Mouse (Mus musculus) regulatory T cell (primary cell): ENCODE results near the gene Ak1.

ENCODE experiments used
- in situ Hi-C: fragments of 300-600 bp; cut with MboI, MseI; formaldehyde crosslinking; loops from one replicate; pipeline ENCODE4 v1.15.1; 2025; ENCODE audit warnings: high pct_unique_total_duplicates

Ak1 gene

DNA sequence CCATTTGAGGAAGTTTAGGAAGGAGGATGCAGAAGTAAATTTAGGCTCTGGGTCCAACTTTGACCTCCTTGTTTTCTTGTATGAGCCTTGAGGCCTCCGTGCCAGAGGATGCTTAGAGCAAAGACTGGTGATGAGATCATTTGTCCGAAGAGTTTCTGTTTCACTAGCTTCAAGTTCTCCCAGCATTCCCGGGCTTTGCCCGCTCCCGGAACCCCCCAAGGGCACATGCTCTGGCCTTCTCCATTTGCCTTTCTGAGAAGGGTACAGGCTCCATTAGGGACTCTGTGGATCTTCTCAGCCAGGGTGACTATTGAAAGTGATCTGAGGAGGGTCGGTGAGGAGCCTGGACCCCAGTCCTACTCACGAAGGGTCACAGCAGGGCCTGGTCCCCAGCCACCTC, 25.8 kb downstream of the Ak1 start:
- in situ Hi-C loops = no loop called here

DNA sequence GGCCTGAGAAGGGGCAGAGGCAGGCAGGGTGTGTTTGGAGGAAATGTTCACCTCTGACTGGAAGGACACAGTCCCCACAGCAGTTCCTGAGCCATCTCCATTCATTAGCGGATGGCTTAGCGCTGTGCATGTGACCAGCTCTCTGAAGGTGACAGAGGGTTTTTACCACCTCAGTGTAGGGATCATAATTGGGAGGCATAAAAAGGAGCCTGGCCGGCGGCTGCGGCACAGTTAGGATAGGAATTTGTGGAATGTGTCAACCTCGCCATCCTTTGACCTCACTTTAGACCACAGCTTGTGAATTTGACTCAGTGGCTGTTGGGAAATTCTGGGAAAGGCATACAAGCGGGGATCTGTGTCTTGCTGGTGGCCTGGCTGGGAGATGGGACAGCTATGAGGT, 32.2 kb downstream of the Ak1 start:
- in situ Hi-C loops = no loop called here

DNA sequence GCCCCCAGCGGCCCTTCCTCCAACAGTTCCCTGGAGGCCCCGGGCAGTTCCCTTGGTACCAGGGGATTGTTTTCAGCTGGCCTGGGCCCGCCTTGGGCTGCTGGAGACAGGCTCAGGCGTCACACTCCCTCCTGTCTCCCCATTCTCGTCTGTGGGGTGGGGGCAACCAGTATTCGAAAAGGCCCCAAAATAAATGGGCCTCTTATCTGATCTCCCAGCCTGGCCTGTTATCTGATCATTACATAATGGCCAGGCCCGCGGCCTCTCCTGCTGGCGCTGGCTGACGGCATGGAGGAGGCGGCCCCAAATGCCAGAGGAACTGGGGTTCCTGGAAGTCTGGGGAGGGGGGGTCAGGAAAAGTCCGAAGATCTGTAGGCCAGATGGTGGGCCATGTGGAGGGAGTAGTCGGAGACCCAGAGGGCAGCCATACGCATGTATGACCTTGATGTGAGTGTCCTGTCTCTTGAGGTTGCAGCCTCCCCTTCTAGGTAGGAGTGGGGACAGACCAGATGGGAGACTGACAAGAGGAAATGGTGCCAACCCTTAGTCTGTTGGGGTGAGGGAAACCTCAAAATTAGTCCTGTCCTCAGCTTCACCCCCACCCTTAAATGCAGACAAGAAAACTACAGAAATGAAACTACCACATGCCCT, 33.3 kb downstream of the Ak1 start:
- in situ Hi-C loops = no loop called here

- in situ Hi-C loops = no loop called here
These were observed 33.8 kb downstream of the Ak1 start for GRCm38 (mm10) chr2:32655394-32655744.

GRCm38 (mm10) chr2:32655826-32656225, 34.3 kb downstream of the Ak1 start:
- in situ Hi-C loops = no loop called here

- in situ Hi-C loops = no loop called here
These were observed 37.3 kb downstream of the Ak1 start for GRCm38 (mm10) chr2:32658873-32659272.

DNA sequence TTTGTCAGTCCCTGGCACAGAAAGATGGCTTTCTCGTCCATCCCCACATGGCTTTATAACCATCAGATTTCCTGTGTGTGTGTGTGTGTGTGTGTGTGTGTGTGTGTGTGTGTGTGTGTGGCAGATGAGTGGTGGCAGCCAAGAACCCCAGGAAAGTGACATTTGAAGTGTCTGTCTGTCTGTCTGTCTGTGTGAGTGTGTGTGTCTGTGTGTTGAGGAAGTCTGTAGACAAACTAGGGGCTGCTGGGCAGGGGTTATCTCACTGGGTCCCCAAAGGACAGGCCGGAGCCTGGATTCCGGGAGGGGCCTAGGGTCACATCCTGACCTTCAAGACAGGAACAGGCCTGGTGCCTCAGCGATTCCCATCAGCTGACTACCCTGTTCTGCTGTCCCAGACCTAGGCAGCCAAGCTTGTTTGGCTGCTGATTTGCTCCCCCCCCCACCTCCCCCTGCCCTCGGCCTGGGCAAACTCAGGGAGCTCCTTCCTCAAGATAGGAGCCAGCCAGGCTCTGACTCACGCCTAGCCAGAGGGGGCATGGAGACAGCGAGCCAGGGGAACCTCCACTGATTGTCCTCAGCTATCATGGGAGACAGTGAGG, 40.0 kb downstream of the Ak1 start:
- in situ Hi-C loops = no loop called here

DNA sequence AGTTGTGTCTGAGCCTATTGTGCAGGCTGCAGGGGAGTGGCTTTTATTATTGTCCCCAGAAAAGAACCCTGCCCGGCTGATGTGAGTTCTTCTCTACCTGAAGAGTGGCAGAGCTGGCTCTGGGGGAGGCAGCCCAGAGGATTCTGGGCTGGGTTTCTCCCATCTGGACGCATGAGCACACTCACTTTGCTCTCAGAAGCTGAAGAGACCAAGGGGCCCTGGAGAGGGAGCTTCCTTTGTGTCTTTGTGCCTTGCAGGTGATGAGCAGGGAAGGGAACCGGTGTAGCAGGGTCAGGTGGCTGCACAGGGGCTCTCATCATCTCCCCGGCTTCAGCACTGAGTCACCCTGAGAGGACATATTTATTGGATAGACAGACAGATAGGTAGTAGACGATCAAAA, 40.7 kb downstream of the Ak1 start:
- in situ Hi-C loops = no loop called here

DNA sequence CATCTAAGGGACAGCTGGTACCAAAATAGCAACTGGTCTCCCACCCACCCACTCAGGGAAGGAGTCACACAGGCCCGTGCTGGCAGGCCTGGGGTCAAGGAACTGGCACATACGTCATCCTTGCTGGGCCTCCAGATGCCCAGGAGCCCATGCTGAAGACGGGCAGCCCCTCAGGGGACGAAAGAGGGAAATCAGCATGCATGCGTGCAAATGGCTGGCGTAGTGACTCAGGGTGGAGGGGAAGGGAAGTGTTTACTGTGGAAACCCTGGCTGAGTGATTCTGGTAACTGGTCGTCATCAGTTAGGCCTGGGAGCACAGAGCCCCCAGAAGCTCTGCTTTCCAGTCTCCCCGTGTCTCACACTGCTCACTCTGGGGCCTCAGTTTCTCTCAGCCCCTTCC, 43.8 kb downstream of the Ak1 start:
- in situ Hi-C loops = no loop called here

GRCm38 (mm10) chr2:32665853-32666252, 44.3 kb downstream of the Ak1 start:
- in situ Hi-C loops = no loop called here

GRCm38 (mm10) chr2:32667775-32668174, 46.2 kb downstream of the Ak1 start:
- in situ Hi-C loops = no loop called here

GRCm38 (mm10) chr2:32668176-32668575, 46.6 kb downstream of the Ak1 start:
- in situ Hi-C loops = no loop called here

DNA sequence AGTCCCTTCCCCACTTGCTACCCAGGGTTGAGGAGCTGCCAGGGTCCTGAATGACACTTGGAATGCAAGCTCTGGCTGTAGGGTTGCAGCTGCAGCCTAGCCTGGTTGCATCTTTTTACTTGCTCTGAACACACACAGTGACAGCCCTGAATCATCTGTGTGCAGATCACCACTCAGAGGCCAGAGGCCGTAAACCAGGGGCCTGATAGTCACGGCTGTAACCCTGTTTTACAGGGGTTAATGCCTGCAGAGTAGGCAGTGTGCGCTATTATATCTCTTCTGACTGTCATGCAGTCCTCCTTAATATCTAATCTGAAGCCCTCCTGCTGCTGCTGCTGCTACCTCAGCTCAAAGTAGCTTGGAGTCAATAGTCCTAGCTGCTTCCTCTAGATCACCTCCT, 48.3 kb downstream of the Ak1 start:
- in situ Hi-C loops = loop anchor here (5.0 kb wide), 1 partner anchor 38 kb away; no protein-coding TSS in a partner anchor

DNA sequence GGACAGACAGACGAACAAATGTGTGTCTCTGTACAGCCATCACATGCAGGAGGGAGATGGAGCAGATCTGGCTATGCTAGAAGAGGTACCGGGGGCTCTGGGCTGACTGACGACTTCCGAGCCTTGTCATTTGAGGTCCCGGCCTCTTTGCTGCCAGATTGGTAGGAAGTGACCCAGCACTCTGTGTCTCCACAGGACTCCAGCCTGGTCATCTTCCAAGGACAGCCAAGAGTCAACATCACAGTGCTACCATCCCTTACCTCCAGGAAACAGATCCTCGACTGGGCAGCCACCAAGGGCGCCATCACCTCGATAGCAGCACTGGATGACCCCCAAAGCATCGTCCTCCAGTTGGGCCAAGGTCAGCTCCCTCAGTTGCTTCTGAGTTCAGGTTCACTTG, 49.6 kb downstream of the Ak1 start:
- in situ Hi-C loops = loop anchor here (5.0 kb wide), 1 partner anchor 39 kb away; no protein-coding TSS in a partner anchor

GRCm38 (mm10) chr2:32671907-32672595, 50.5 kb downstream of the Ak1 start:
- in situ Hi-C loops = loop anchor here (5.0 kb wide), 1 partner anchor 40 kb away; no protein-coding TSS in a partner anchor

DNA sequence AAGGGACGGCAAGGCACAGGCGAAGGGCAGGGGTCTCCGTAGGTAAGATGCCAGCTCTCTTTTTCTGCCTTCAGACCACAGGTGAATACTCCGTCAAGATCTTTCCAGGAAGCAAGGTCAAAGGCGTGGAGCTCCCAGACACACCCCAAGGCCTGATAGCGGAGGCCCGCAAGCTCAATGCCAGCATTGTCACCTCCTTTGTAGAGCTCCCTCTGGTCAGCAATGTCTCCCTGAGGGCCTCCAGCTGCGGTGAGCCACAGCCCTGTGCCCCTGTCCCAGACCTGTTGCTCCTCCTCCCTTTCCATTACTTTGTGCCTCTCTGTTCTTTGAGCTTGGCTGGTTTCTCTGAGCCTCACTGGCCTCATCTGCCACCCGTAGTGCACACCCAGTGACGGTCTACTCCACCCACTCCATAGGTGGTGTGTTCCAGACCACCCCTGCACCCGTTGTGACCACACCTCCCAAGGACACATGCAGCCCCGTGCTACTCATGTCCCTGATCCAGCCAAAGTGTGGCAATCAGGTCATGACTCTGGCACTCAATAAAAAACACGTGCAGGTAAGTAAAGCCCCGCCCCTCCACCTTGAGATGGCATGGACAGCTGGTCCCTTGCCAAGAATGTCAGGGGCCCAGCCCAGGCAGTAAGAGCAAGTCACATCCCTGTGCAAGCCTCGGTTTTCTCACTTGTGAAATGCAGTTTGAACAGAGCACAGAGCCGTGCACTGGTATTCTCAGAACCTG, 51.8 kb downstream of the Ak1 start:
- in situ Hi-C loops = loop anchor here (5.0 kb wide), 1 partner anchor 41 kb away; no protein-coding TSS in a partner anchor

DNA sequence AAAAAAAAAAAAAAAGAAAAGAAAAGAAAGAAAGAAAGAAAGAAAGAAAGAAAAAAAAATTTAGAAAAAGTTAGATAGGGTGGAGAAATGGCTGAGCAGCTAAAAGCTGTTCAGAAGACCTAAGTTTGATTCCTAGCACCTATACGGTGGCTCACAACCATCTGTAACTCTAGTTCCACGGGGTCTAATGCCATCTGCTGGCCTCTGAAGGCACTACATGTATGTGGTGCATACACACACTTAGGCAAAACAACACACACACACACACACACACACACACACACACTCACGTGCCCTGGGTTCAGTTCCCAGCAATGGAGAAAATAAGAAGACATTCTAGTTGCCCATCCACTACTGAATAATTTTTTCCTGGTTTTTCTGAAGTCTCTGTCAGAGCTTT, 55.3 kb downstream of the Ak1 start:
- in situ Hi-C loops = no loop called here

GRCm38 (mm10) chr2:32677683-32678082, 56.1 kb downstream of the Ak1 start:
- in situ Hi-C loops = no loop called here

- in situ Hi-C loops = no loop called here
These were observed 58.5 kb downstream of the Ak1 start for GRCm38 (mm10) chr2:32680051-32680451.

DNA sequence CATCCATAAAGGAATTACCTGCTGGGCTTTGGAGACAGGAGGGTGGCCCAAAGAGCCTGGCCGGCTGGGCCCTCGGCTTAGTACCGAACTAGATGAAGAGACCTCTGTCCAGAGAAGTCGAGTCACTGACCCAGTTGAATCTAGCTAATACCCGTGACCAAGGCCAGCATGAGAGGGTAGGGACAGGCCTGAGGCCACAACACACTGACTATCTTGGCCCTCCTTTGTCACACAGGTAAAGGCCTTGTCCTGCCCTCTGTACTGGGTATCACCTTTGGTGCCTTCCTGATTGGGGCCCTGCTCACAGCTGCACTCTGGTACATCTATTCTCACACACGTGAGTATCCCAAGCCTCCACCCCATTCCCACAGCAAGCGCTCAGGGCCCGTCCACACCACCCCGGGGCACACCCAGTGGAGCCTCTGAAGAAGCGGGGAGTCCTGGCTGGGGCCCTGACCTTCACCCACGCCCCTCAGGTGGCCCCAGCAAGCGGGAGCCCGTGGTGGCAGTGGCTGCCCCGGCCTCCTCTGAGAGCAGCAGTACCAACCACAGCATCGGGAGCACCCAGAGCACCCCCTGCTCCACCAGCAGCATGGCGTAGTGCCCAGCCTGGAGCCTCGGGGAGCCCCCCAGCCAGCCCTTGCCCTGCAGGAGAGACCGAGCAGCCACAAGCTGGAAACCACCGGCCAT, 59.5 kb downstream of the Ak1 start:
- in situ Hi-C loops = no loop called here

- in situ Hi-C loops = no loop called here
These were observed 60.2 kb downstream of the Ak1 start for GRCm38 (mm10) chr2:32681754-32682153.
